Mouse (Mus musculus) C2C12 (cell line): ENCODE results near the gene Arl13b.

Experiments used
- CTCF ChIP-seq: IDR thresholded peaks from one replicate; pipeline ENCODE4 v1.5.1; 2011; ENCODE audit not compliant: control insufficient read depth, insufficient read depth, insufficient read length
- MAX ChIP-seq: IDR thresholded peaks from one replicate; pipeline ENCODE4 v1.6.1; 2011; ENCODE audit warnings: mild to moderate bottlenecking, control low read depth

- TF ChIP-seq CTCF: no peak
- TF ChIP-seq MAX: no peak
Observed at GRCm38 (mm10) chr16:62858018-62858417, 11.2 kb upstream of the Arl13b start.
